Mouse (Mus musculus): ENCODE data around the gene Ubr7.

Ubr7 gene

GRCm38 (mm10) chr12:102784899-102785592 is 27.3 kb downstream of the Ubr7 start:
- in situ Hi-C loops (cut with MboI; ENCODE audit: unreplicated experiment in 2 of 2) = no loop called here

GRCm38 (mm10) chr12:102785593-102785985 is 27.8 kb downstream of the Ubr7 start:
- in situ Hi-C loops (cut with MboI; ENCODE audit: unreplicated experiment in 2 of 2) = no loop called here

- in situ Hi-C loops (cut with MboI; ENCODE audit: unreplicated experiment in 2 of 2) = no loop called here
Observed at GRCm38 (mm10) chr12:102787927-102788326, 30.2 kb downstream of the Ubr7 start.

GRCm38 (mm10) chr12:102799528-102799927 is 41.8 kb downstream of the Ubr7 start:
- in situ Hi-C loops (cut with MboI; ENCODE audit: unreplicated experiment in 2 of 2) = no loop called here

GRCm38 (mm10) chr12:102814858-102815257 is 57.1 kb downstream of the Ubr7 start:
- in situ Hi-C loops (cut with MboI; ENCODE audit: unreplicated experiment in 2 of 2) = no loop called here

- in situ Hi-C loops (cut with MboI; ENCODE audit: unreplicated experiment in 2 of 2) = no loop called here
Observed at GRCm38 (mm10) chr12:102826399-102826798, 68.6 kb downstream of the Ubr7 start.

- in situ Hi-C loops (cut with MboI; ENCODE audit: unreplicated experiment in 2 of 2) = no loop called here
Observed at GRCm38 (mm10) chr12:102827119-102827518, 69.4 kb downstream of the Ubr7 start.

Measured in v-Abl transformed pro-B cells (cell line).